ENCODE assay signal across 23 mouse cellular contexts in the genomic region with DNA sequence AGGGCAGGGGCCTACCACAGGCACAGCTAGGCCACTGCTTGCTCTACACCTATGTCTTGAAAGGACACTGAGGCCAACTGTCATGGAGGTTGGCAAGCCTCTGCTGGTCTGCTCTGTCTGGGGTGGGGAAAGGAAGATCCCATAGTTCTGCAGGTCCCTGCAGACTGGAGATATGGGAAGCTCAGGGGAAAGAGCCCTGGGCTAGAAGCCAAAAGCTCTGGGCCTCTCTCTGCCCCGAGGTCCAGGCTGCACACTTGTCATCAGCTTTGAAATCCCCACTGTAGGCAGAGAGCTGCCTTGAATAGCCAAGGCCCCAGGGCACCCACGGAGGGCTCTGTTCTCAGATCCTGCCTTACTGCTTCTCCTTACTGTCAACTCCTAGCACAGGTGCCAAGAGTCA. TPM values are rescaled to one million over a fixed set of nuclear protein-coding genes. Genes with fewer than 3 reads are reported as not detected.
DNase-seq lines count a peak whose midpoint lies in the region; ATAC-seq lines count a peak whose summit lies in the region.
"Had no signal": no experiment of that assay in that cellular context is flagged by ENCODE, and none has a peak within 500 bp of the region (broad histone marks: within the 10 kb centered on the region; RNA-seq: fewer than 3 reads in every experiment).

No protein-coding gene starts in this region.

- no peak overlapping the region for H3K4me2 ChIP-seq in heart, embryonic 14.5 days (ENCODE audit: low read length)
- H3K4me2 ChIP-seq: embryonic facial prominence, embryonic 12.5 days; forebrain, embryonic 12.5 days; hindbrain, embryonic 12.5 days had no signal

- H3K9me3 ChIP-seq in heart, embryonic 10.5 days: no peaks in the 10 kb centered on the region
- no peaks in the 10 kb centered on the region for H3K9me3 ChIP-seq in heart, embryonic 14.5 days (ENCODE audit: control insufficient read depth, low read length)
- H3K9me3 ChIP-seq: embryonic facial prominence, embryonic 12.5 days; forebrain, embryonic 12.5 days; hindbrain, embryonic 12.5 days had no signal

- no peak overlapping the region for H3K4me3 ChIP-seq in heart, embryonic 10.5 days
- no peak overlapping the region for H3K4me3 ChIP-seq in heart, embryonic 14.5 days (ENCODE audit: control insufficient read depth in 1 of 2, insufficient read depth in 1 of 2, low read depth in 1 of 2, low read length in 2 of 2)
- H3K4me3 ChIP-seq: embryonic facial prominence, embryonic 12.5 days; forebrain, embryonic 12.5 days; hindbrain, embryonic 12.5 days had no signal

- no peaks in the 10 kb centered on the region for H3K27me3 ChIP-seq in heart, embryonic 10.5 days (ENCODE audit: insufficient read depth, poor library complexity, severe bottlenecking)
- H3K27me3 ChIP-seq in heart, embryonic 14.5 days (ENCODE audit: control insufficient read depth, insufficient read depth, low read length): no peaks in the 10 kb centered on the region
- H3K27me3 ChIP-seq: embryonic facial prominence, embryonic 12.5 days; forebrain, embryonic 12.5 days; hindbrain, embryonic 12.5 days; Patski had no signal

- H3K27ac ChIP-seq in heart, embryonic 10.5 days: peak overlapping the region; percentile 49; the same call in 1 of the 2 replicates
- H3K27ac ChIP-seq in heart, embryonic 14.5 days (replicated peaks in 1 of 2; ENCODE audit: control insufficient read depth in 1 of 2, insufficient read depth in 1 of 2, low read depth in 2 of 2, low read length in 2 of 2): peak overlapping the region; percentile 54 to 69; a peak in 3 of 4 replicates
- H3K27ac ChIP-seq: embryonic facial prominence, embryonic 12.5 days; forebrain, embryonic 12.5 days; hindbrain, embryonic 12.5 days had no signal

- no peak for DNase-seq in heart, embryonic 10.5 days (ENCODE audit: low spot score)
- DNase-seq in heart, postnatal 36 days: no peak
- no peak for DNase-seq in heart, adult 11 months
- DNase-seq in heart, postnatal 4 days: peak; percentile 26
- no peak for DNase-seq in heart, adult 8-10 months (ENCODE audit: low spot score)
- DNase-seq: adrenal gland, postnatal 14 days; cerebellum, adult 11-12 months; cerebellum, adult 9-10 months; cerebellum, postnatal 25 days; gastrocnemius, postnatal 14 days; kidney, adult 8-10 months had no signal

- H3K4me1 ChIP-seq in heart, embryonic 10.5 days: peaks cover 15% of the 10 kb centered on the region
- peaks cover 8 to 19% of the 10 kb centered on the region in 2 experiments for H3K4me1 ChIP-seq in heart, embryonic 14.5 days (ENCODE audit: control insufficient read depth in 2 of 2, insufficient read depth in 2 of 2, low read length in 2 of 2)
- H3K4me1 ChIP-seq: embryonic facial prominence, embryonic 12.5 days; forebrain, embryonic 12.5 days; hindbrain, embryonic 12.5 days had no signal

- peak; percentile 64 for ATAC-seq in heart, embryonic 14.5 days (ENCODE audit: insufficient number of reproducible peaks, insufficient read depth, low FRiP score, low read depth)
- 0 out of 2 replicates have a peak, but pooled peaks have one; percentile 22 for ATAC-seq in erythroid progenitor cell, adult 5-6 weeks (replicated peaks; ENCODE audit: low FRiP score, poor library complexity, severe bottlenecking)
- ATAC-seq: activated CD4-positive, CD25-positive, alpha-beta regulatory T cell, adult 4 months; forebrain, embryonic 16.5 days; hindbrain, embryonic 16.5 days; inflammation-experienced regulatory T-cells, adult 6 months; intestine, postnatal 0 days; Patski had no signal

- 0 out of 2 replicates have a peak overlapping the region, but pooled peaks have one; percentile 16 for H3K9ac ChIP-seq in heart, embryonic 14.5 days (ENCODE audit: low read length)
- H3K9ac ChIP-seq: embryonic facial prominence, embryonic 12.5 days; forebrain, embryonic 12.5 days; hindbrain, embryonic 12.5 days had no signal

- H3K36me3 ChIP-seq in heart, embryonic 10.5 days: peaks cover 81% of the 10 kb centered on the region
- peaks cover 31% of the 10 kb centered on the region for H3K36me3 ChIP-seq in heart, embryonic 14.5 days (ENCODE audit: control insufficient read depth, insufficient read depth, low read length)

- WGBS in heart, embryonic 10.5 days: 38% methylated on average over 2 of the region's 2 CpGs
- 22% methylated on average over 2 of the region's 2 CpGs for WGBS in heart, embryonic 14.5 days

- intact Hi-C loops in heart, postnatal 36 days (cut with DNase I): no loop called here

RNA-seq across cellular contexts. Expression of a gene that starts 20.2 kb away (rescaled TPM):
- 11.8 and 13.4 TPM in 2 replicates for polyA plus RNA-seq in heart, embryonic 10.5 days (2016; fragmentation: Nextera tagmentation; extraction: Ambion mirVana)
- total RNA-seq in heart, postnatal 36 days (2021): 1 to 10 TPM; 4.8 to 7.1 TPM
- 19.0 and 21.6 TPM in 2 replicates for polyA plus RNA-seq in heart, embryonic 14.5 days (2014; fragmentation: Nextera tagmentation; extraction: Ambion mirVana)
- total RNA-seq in heart, postnatal 4 days (2021): 10 to 100 TPM; 20.4 to 24.9 TPM
- total RNA-seq in heart, adult 8-10 months (2022): 10 to 100 TPM in 2 of 4 experiments, 1 to 10 TPM in 2; 3.5 to 13.3 (median 7.6) TPM
- not detected in 2 replicates for total RNA-seq in erythroid progenitor cell, adult 5-6 weeks (2015; ENCODE audit: low replicate concordance)
- total RNA-seq in erythroid progenitor cell, adult 5-6 weeks (2017; ENCODE audit: low replicate concordance): not detected in 2 replicates
- total RNA-seq: granulocyte monocyte progenitor cell, adult 5-6 weeks had no signal

Comparison
In these comparisons a context has a peak if more than half of its experiments do, and no peak if none do; other contexts are left out.
1. RNA of a gene that starts 20.2 kb away (total RNA-seq): 20.4 to 24.9 TPM in heart, postnatal 4 days, 3.5 to 13.3 TPM in heart, adult 8-10 months and 4.8 to 7.1 TPM in heart, postnatal 36 days; not detected in erythroid progenitor cell, adult 5-6 weeks; every median in the first group is over 4 times any median in the second.